Mouse (Mus musculus) layer of hippocampus, adult 8-10 months (tissue): ENCODE measurements at regions not wholly inside any gene's neighbourhood (a gene's known extent, or its start where the extent isn't known, plus 50 kb on each side); places are given as distances from the start of the nearest gene placed in this dataset.

Source experiments
- DNase-seq, 2 experiments: peaks; one replicate each; pipeline ENCODE4 v3.0.0; 2022; ENCODE audit warnings: low spot score in 2 of 2

DNA sequence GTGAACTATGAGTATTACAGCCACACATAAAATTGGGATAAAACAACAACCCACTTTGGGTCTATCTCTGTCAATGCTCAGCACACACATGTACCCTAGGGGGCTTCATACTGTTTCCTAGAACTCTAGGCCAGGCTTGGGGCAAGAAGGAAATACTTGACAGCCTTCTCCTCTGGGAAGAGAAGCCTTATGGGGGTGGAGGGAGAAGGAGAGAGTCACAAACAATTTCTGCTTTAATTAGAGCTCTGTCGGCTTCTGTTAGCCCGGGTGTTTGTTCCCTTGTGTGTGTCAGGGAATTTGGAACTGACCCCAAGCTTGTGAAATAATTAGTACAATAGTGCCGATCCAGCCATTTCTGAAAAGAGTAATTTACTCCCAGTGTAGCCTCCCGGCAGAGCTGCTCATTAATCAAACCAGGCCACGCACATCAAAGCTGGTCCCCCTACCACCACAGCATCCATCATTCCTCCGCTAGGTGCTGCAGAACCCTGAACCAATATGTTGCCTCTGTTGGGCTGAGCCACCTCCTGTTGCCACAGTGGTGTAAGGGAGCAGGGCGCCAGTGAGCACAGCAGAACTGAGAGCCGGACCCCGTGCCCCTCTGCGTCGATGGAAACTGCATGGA lies 307.3 kb downstream of the Tmem114 start:
- DNase-seq = peak; percentile 19 to 26

DNA sequence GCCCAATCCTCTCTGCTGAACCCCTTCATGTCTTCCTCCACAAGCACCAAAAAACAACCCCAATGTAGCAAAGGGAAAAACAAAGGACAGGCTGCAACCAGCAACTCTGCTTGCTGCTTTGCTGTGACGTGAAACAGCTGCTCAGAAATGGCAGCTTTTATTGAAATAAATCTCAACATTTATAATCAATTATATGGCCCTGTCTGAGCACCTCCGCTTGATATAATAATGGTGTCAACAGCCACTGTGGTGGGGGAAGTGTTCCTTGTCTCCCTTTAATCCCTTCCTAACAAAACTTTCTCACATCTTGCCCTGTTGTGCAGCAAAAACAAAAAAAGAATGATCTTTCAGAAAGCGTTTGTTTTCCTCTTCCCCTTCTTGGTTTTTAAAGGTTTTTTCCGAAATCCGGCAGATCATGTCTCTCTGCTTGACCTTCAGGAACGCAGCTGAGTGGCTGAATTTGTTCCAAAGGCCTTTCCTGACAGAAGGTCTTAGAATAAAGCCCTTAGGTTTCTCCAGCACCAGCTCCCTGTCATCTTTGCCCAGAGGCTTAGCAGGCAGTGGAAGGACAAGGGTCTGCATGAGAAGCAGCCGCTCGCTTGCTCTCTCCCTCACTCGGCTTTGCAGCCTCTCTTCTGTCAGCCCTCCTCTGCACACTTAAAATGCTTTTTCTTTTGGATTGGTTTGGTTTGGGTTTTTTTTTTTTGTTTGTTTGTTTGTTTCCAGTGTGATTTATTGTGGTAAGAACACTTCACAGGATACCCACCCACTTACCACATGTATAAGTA lies 313.4 kb downstream of the Tmem114 start:
- no peak for DNase-seq

DNA sequence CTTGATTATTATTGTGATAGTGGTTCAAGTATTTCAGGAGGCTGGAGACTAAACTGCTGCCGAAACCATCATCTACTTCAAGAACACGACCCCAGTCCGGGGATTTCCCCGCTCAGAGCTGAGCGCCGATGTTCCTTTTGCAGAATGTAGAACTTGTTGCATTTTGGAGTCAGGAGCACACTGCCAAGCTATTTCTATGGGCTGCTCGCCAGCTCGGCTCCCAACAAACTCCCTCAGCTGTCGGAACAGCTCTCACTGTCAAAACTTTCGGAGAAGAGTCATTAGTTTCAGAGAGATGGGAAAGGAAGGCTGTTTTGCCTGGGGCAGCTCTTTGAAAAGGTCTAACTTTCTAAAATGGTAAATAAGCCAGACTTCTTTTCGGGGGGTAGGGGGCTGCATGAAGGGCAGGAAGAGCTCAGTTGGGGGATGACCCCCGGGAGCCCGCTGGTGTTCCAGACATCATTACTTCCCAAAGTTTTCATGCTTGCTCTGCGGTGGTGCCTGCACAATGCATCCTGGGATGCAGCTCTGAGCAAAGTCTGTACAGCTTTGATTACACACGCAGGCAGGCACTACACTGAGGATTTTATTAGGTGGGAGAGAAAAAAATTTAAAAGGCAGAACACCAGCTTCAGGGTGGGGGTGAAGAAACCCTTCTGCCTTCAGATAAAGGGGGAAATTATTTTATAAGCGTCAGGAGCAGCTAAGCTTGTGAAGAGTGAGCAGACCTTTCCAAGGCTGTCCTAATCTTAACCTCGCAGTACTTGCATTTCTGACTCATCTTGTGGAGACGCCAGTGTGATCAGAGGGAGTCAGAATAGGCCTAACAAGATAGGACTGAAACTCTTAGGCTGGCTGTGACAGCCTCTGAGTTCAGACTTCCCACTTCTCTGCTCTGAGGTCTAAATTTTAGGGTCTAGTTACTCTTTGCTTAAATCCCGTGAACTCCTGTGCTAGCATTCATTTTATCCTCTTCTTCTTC lies 316.5 kb downstream of the Tmem114 start:
- peak; percentile 12 to 51 for DNase-seq

DNA sequence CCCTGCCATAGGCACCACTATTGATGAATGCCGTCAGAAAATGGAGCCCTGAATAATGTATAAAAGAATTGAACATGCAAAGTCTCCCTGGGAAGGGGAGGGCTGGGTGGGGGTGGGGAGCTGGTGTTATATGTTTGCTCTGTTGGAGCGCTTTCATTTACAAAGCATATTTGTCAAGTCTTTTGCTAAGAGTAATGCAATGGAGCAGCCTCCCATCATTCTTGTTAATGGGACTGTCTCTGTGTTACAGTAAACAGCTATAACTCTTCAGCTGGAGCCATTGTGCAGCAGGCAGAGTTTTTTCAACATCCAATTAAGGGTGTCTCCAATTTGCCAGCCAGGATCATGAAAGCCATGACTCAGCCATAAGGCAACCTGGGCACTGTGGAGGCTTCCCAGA lies 345.9 kb downstream of the Tmem114 start:
- DNase-seq = no peak

DNA sequence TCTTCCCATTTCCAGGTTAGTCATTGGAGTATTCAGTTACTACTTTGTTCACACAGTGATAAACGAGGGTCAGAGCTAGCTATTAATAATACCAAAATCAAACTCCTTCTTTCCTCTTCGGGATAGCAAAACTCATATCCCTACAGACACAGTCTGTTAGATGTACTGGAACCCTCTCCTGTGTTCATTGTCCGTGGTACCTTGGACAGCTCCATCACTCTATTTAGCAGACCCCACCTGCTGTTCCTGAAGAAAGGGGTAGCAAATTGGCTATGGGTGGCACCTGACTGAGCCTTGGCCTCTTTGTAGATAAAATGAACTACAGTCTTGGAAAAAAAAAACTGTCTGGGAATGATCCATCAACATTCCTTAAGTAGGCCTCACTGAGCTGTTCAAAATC lies 346.5 kb downstream of the Tmem114 start:
- DNase-seq = no peak

DNA sequence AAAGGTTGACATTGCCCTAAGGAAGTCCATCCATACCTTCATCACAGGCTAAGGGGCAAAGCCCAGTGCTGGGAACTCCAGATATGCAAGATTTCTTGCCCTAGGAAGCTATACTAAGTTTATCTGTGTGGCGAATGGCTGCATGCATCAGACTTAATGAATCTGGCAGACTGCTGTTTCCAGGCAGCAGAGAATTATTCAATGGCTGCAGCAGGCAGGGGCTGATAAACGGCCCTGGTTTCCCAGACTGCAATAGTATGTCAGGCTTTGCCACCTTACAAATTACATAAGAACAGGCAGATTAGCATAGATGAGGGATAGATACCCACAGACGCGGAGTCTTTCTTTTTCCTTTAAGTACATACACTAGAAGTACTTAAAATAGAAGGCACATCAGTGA lies 350.2 kb downstream of the Tmem114 start:
- DNase-seq = no peak

DNA sequence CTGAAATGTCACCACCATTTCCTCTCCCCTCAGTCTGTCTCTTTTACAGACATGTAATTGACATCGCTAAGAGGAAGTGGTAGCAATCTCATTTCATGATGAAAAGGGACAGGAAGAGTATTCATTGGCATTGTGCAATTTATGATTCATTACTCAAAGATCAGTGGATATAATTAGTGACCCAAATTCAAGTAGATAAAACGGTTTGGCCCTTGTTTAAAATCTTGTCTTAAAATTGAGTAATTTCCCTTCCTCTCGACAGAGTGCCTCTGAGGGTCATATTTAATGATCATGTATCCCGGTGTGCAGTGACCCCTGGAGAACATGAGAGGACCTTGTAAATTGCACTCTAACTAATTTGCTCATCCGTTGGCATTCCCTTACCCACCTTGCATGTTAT lies 371.0 kb downstream of the Tmem114 start:
- no peak for DNase-seq

DNA sequence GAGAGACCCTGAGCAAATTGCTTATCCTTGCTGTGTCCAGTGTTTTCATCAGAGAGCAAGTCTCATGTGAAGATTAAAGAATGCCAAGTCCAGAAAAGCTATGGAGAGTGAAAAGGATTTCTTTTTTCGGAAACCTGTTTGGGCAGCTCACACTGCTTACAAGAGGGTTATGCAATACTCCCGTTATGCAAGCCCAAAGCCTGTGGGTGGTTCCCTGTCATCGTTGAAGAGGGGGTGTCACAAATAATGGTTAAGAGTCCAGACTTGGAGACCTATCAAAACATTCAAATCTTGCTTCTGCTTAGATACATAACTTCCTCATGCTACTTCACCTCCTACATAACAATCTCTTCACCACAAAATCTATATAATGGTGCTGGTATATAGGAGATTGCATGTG lies 416.0 kb downstream of the Tmem114 start:
- DNase-seq = peak; percentile 47 to 52

DNA sequence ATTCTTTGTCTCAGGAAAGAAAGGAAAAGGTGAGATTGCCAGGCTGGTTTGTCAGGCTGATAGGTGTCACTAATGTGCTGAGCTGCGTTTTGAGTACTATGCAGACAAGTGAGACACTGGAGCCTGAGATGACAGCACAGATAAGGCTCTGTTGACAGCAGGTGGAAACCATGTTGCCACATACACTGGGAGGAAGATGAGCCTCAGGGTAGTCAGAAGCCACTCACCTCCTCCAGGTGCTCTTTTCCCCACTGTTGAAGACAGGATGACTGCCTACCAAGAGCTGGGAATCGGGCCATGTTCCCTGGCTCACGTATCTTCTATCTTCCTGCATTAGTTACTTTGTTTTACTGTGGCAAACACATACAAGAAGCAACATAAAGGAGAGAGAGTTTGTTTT lies 418.3 kb downstream of the Tmem114 start:
- DNase-seq = no peak

DNA sequence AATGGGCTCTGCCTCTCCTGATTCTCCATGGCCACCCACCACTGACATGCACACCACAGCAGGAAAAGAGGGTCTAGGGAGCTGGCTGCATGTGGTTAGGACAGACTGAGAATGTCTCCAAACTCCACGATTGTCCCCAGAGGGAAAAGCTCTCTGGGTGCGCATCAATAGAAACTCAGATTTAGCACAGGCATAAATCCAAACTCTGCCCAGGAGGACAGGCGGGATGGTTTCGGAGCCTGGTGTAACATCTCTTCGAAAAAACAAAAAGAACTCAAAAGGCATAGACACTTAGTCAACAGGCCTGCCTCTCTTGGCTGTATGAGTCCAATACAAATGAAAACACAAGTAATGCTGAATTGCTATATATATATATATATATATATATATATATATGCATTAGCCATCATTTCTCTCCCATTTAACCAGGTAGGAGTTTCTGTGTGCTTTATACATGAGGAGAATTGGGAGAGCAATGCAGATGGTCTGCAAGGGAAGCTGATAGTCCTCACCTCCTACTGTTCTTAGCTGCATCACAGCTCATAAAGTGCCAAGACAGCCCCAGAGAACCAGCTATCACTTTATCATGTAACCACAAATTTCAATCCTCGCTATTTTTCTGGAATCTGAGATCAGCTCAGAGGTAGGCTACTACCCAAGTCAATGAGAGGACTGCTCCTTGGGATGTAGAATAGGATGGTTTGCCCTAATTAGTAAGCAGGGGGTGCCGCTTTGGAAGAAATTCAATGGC lies 422.4 kb downstream of the Tmem114 start:
- DNase-seq = peak in 1 of 2 experiments; percentile 4

DNA sequence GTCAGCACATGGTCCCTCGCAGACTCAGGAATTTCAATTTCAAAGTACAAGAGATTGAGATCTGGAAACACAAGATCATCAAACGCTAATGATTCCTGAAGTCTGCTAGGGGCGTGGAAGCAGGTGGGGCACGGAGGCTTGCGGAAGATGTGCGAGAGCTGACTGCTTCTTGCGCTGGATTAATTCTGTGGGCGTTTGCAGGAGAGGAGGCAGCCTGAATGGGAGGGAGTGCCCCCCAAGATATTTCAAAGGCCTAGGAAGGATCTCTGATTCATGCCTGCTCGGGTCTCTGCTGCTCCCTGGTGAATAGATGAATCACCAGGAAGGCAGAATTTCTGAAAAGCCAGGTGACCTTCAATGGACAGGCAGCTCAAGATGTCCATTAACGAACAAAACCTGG lies 442.1 kb downstream of the Tmem114 start:
- DNase-seq = no peak

DNA sequence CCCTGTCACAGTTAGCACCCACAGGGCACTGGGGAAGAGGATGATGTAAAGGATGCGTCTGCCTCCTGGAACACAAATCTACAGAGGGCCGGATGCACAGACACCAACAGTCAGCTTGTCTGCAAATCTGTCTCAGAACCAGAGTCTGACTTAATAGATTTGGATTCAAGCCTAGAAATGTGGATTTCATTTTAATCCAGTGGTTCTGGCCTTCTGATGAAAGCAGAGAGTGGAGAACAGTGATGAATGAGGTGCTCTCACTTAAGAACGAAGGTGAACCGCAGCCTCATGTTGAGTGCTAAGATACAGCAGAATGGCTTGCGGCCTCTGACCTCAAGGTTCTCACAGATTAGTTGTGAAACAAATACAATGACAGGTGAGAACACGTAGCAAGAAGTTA lies 446.5 kb downstream of the Tmem114 start:
- no peak for DNase-seq

DNA sequence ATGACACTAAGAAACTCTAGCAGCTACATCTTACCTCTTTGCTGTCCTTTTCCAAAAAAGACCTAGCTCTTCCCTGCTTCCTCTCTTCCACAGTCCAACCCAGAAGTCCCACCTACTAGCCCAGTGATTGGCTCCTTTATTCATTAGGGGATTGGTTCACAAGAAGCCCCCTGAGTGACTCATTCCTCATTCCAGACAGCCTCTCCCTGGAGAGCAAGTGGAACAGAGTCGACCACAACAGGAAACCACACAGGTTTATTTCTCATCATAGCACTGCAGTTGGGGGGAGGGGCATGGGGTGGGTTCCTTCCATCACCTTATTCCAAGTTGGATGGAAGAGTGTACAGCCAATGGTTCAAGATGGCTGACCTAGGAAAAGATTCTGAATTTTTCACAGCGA lies 473.3 kb downstream of the Tmem114 start:
- DNase-seq = no peak

DNA sequence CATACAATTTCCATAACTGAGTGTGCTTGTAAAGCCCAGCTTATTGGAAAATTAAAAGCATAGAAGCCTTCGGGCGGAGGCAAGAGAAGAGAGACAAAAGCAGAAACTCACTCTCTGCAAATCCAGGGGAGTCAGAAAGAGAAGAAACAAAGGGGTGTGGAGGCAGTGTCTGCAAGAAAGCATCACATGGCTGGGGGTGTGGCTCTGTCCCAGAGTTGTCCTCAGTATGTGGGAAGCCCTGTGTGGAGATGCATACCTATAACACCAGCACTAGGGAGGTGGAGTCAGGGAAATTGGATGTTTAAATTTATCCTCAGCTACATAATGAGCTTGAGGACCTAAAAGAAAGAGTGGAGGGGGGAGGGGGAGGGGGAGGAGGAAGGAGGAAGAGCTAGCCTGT lies 482.6 kb downstream of the Tmem114 start:
- DNase-seq = no peak

DNA sequence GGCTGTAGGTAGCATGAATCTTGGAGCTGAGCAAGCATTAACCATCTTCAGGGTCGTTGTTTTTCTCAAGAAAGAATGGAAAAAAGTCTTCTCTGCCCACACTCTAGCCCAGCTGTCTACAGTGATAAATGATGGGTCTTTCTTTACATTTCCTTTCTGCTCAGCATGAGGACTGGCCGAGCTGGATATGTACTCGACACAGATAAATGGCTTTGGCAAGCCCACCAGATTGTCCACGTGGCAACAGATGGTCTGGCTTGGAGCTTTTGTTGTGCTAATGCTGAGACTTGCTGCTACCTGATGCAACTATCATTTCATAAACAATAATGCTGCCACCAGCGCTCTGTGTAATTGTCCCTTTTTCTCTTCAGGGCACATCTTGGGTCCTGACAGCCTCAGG lies 487.8 kb downstream of the Tmem114 start:
- no peak for DNase-seq

DNA sequence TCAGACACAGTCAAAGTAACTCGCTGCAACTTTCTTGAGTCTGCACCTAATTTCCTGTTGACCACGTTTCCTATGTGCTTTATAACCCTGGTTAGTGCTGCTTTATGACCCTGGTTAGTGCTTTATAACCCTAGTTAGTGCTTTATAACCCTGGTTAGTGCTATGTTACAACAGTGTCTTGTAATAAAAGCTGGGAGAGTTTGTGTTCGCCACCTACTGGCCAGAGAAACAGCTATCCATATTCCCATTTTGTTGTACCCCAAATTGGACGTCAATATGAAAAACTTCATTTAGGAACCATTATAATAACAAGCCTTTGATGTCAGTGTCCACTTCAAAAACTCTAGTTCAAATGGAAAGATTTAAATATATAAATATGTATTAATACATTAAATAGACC lies 492.6 kb downstream of the Tmem114 start:
- DNase-seq = no peak

DNA sequence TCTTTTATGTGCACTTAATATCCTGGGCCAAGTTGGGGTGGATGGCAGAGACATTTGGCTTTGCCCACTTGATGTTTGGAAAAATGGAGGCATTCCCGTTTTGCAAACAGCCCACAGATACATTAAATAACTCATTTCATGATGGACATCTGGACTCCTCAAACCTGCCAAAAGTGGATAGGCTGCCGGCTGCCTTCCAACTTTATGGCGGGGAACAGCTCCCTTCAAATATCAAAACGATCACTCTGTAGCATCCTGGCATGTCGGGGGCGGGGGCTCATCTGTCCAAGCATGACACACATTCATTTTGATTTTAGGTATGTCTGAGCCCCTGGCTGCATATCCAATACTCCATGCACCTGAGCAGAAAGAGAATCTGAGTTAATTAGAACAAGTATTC lies 493.3 kb downstream of the Tmem114 start:
- no peak for DNase-seq

DNA sequence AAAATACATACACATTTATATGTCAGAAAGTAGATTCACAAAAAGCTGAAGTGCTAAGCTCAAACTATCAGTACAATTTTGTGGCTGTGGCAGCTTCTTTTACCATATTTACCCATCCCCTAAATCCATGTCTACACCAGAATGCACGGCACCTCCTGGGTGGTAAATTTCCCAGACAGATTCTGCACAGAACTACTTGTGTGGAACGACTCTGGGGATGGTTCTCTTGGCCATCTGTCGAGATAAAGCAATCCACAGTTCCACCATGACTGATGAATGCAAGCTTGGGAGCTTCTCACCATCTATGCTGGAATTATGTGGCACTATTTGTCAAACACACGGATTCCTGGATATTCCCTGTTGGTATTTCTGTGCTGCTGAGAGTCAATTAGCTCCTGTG lies 495.8 kb downstream of the Tmem114 start:
- peak; percentile 39 to 51 for DNase-seq

DNA sequence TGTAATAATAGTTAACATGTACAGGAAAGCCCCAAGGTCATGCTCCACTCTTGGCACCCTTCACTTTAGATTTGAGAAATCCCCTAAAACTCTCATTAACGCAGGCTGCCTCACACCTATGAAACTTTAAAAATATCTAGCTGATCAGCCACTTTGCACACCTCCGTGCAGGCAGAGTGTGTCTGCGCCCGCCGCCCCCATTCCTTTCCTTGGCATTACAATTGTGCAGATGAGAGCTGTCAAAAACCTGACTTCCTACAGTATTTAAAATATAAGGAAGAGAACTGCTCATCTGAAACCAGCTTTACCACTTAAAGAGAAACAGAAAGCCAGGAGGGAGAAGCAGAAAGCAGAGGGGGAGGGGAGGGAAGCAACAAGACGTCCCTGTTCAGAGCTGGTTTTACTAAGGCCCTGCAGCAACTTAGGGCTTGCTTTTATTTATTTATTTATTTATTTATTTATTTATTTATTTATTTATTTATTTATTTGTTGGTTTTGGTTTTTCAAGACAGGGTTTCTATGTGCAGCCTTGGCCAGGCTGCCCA lies 496.5 kb downstream of the Tmem114 start:
- DNase-seq = no peak

DNA sequence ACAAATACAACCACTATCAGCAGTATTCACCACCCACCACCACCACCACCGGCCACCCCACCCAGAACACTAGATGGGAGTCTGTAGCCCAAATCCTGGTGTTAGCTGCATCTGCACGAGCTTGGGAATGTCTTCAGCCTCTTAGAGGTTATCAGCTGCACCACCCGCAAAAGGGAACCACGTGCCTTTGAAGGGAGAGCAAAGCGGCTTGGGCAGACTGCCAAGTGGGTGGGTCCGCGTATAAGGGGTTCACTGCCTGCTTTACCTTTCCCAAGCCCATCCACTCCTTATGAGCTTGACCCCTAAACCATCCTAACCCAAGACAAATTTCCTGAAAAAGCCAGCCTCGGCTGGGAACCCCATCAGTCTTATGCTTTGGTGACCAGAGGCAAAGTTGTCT lies 497.2 kb downstream of the Tmem114 start:
- no peak for DNase-seq

DNA sequence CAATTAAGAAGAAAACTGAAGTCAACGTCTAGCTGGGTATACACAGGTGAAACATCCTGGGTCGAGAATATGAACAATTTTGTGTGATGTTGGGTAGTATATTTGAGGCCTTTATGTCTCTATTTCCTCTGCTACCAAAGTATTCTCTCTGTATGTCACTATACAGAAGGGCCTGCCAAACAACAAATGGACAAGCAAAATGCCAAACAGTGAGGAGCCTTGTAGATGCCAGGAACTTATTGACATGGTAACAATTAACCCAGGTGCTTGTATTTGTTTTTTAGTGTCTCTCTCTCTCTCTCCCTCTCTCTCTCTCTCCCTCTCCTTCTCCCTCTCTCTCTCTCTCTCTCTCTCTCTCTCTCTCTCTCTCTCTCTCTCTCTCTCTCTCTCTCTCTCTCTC lies 529.1 kb downstream of the Tmem114 start:
- no peak for DNase-seq
